Mouse (Mus musculus) forebrain, embryonic 10.5 days (tissue): Measurements from ENCODE around the gene Ankmy1. TPM values are rescaled to one million over a fixed set of nuclear protein-coding genes. Genes with fewer than 3 reads are reported as not detected.

Experiments
- DNase-seq: peaks from one replicate; pipeline ENCODE4 v3.0.0-alpha.2; 2017; ENCODE audit warnings: low spot score; ENCODE audit errors: extremely low spot score
- H3K27ac ChIP-seq: fragments of 300-500 bp; sonication (generic); 2 replicates; pipeline ENCODE4 v1.5.1; 2016; ENCODE audit warnings: mild to moderate bottlenecking
- H3K27me3 ChIP-seq: fragments of 300-500 bp; sonication (generic); 2 replicates; pipeline ENCODE4 v1.6.1; 2016; ENCODE audit warnings: mild to moderate bottlenecking; ENCODE audit not compliant: poor library complexity, severe bottlenecking
- H3K36me3 ChIP-seq: fragments of 300-500 bp; sonication (generic); replicated peaks from 2 replicates; pipeline ENCODE4 v1.6.1; 2016; ENCODE audit warnings: mild to moderate bottlenecking, moderate library complexity
- H3K4me1 ChIP-seq: fragments of 300-500 bp; sonication (generic); 2 replicates; pipeline ENCODE4 v1.6.1; 2016
- H3K4me3 ChIP-seq: fragments of 300-500 bp; sonication (generic); 2 replicates; pipeline ENCODE4 v1.5.1; 2016; ENCODE audit warnings: mild to moderate bottlenecking, moderate library complexity
- H3K9me3 ChIP-seq: fragments of 300-500 bp; sonication (generic); 2 replicates; pipeline ENCODE4 v1.6.1; 2016; ENCODE audit warnings: mild to moderate bottlenecking, moderate library complexity
- WGBS: fragments of 180-500 bp; shearing (Covaris S2); methylation state at CpG from one replicate; pipeline ENCODE4 v1.1.7; 2016; 5-methylcytosine and 5-hydroxymethylcytosine counted together
- microRNA counts: library from miRNA; unstranded; fragments of <30 nt; microRNA quantifications from one replicate; lab custom pipeline; 2017
- microRNA-seq: library from miRNA; unstranded; fragments of <30 nt; microRNA quantifications from one replicate; pipeline ENCODE4, GENCODE M21; 2017
- polyA plus RNA-seq: library from polyadenylated mRNA; unstranded; fragments of >200 nt; fragmentation: Nextera tagmentation; extraction: Ambion mirVana; gene quantifications from 2 replicates; pipeline ENCODE4 v1.2.1, GENCODE M21; 2016

Gene Ankmy1
- polyA plus RNA-seq, 1 experiment from 2014 or later = 0.90 TPM

DNA sequence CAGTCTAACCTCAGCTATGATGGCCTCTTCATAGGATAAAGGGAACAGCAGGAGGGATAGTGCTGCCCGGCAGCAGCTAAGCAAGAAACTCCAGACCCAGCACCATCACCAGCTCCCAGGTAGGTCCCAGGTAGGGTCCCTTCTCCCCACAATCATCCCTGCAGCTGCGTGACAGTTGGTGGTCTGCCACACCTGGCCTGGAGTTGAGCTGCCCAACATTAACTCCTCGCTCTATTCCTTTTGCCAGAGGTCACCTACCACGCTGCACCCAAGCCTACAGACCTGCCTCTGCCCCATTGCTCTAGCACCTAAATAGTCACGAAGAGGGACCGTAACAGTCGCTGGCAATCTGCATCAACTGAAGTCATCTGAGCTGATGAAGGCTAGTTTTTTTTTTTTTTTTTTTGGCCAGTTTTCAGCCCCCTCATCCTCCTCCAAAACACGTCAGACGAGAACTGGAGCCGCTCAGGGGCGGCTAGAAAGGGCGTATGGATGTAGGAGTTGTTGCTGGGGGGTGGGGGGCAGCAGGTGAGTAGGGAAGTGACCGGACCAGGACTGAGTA lies 72.0 kb downstream of the Ankmy1 start:
- H3K9me3 ChIP-seq = no peaks in the 10 kb centered on the region
- 6% methylated on average over 13 of the region's 13 CpGs for WGBS
- H3K27me3 ChIP-seq = peaks cover 33% of the 10 kb centered on the region
- peaks cover 49% of the 10 kb centered on the region for H3K4me1 ChIP-seq
- peaks cover 22% of the 10 kb centered on the region for H3K36me3 ChIP-seq
- DNase-seq = no peak
- H3K27ac ChIP-seq = peak overlapping the region; percentile 99
- H3K4me3 ChIP-seq = peak overlapping the region; percentile 95

DNA sequence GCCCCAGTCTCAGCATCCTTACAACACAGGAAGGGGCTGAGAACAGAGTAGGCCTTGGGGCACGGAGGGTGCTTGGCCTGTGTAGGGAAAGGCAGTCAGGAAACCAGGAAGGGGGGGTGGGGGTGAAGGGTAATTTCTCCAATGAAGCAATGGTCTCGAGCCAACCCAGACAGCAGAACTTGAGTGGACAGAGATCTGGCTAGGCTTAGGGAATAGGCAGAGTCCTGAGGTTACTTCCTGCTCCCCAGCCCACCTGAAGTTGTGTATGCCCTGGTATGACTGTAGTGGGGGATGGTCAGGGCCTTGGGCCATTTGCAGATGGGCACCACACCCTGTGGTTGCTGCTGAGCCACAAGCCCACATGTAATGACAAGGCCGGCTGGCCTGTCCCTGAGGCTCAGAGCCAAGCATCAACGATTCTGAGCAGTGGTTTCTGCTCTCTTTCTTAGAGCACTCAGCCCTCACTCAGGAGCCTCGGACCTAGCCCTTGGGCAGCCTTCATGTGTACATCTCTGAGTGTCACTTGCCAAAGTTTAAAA lies 86.9 kb downstream of the Ankmy1 start:
- H3K4me3 ChIP-seq = no peak overlapping the region
- no peaks in the 10 kb centered on the region for H3K27me3 ChIP-seq
- 0 out of 2 replicates have a peak, but pooled peaks cover 6% of the 10 kb centered on the region for H3K4me1 ChIP-seq
- no peak overlapping the region; the same call in 1 of the 2 replicates for H3K27ac ChIP-seq
- WGBS = 80% methylated on average over 5 of the region's 5 CpGs
- no peaks in the 10 kb centered on the region for H3K36me3 ChIP-seq
- no peaks in the 10 kb centered on the region for H3K9me3 ChIP-seq
- DNase-seq = no peak

DNA sequence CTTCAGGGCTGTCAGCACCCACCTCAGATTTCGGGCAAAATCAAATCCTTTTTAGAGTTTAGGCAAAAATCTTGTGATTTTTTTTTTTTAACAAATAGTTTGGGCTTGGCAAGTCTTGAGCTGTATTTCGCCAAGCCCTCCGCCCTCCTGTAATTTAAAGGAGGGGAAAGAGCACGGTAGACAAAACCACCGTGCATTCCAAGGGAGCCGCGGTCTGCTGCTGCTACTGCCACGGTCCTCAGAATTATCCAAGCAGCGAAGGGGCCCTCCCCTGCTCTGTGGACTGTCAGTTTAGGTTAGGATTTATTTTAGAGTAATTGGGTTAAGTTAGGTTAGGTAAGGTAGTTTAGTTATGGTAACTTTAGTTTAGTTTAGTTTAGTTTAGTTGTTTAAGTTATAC lies 87.6 kb downstream of the Ankmy1 start:
- Histone ChIP-seq H3K4me1 (0 out of 2 replicates have a peak, but pooled peaks cover 6% of the 10 kb centered on the region), H3K4me3 (no peak overlapping the region)
- 78% methylated on average over 9 of the region's 9 CpGs for WGBS

DNA sequence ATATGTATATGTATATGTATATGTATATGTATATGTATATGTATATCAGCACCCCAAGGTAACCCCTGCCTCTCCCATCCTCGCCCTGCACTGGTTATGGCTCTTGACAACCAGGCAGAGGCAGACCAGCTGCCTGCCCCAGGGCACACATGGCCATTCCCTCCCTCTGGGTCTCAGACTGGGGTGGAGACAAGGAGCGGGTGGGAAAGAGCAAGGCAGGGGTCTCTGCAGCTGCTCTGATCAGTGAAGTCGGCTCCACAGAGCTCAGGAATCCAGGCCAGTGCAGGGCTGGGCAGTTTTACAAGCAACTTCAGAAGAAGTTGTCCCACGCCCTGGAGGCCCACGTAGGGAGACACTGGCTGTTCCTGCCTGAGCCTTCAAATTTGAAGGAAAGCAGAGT lies 88.4 kb downstream of the Ankmy1 start:
- Histone ChIP-seq H3K27ac (no peak overlapping the region), H3K27me3 (no peaks in the 10 kb centered on the region), H3K9me3 (peaks cover 5% of the 10 kb centered on the region; the same call in 1 of the 2 replicates), H3K4me3 (no peak overlapping the region), H3K36me3 (no peaks in the 10 kb centered on the region), H3K4me1 (0 out of 2 replicates have a peak, but pooled peaks cover 6% of the 10 kb centered on the region)
- no peak for DNase-seq
- WGBS = 77% methylated on average over 5 of the region's 5 CpGs

More for the DNA sequence above, 87.6 kb downstream of the Ankmy1 start:
- H3K27ac ChIP-seq = no peak overlapping the region
- no peaks in the 10 kb centered on the region for H3K27me3 ChIP-seq
- H3K36me3 ChIP-seq = no peaks in the 10 kb centered on the region
- no peak for DNase-seq
- H3K9me3 ChIP-seq = no peaks in the 10 kb centered on the region

MicroRNA genes within 50 kb of the gene (microRNA counts, 519-probe panel; counts per million panel counts)
- 6,015 counts per million, percentile 92 among the panel's probes with 10 or more counts for microRNA mmu-miR-149 (lab: Ali Mortazavi, UCI)

Small RNAs within 50 kb of the gene (microRNA-seq; reads per million reads assigned to microRNA genes)
- gene Mir149 = 10,402 reads per million, percentile 94 among the genes with 10 or more reads in this experiment

Other genes with a start within 250 kb of the Ankmy1 start
- 95.2 and 99.2 TPM in 2 replicates for gene Gpc1, start 71.3 kb downstream of the Ankmy1 start, polyA plus RNA-seq
- gene Dusp28, start 4.1 kb upstream of the Ankmy1 start, polyA plus RNA-seq = 14.3 and 14.8 TPM in 2 replicates
- gene Rnpepl1, start 7.9 kb upstream of the Ankmy1 start, polyA plus RNA-seq = 21.2 and 22.7 TPM in 2 replicates
- gene Capn10, start 31.5 kb upstream of the Ankmy1 start, polyA plus RNA-seq = 37.3 and 42.7 TPM in 2 replicates
- gene Gpr35, start 48.0 kb upstream of the Ankmy1 start, polyA plus RNA-seq = 0.05 and 0.14 TPM in 2 replicates
- not detected in 2 replicates for gene Aqp12, start 103.4 kb upstream of the Ankmy1 start, polyA plus RNA-seq
- gene Kif1a, start 199.0 kb upstream of the Ankmy1 start, polyA plus RNA-seq = 41.4 and 41.5 TPM in 2 replicates
- not detected in 2 replicates for gene Agxt, start 232.3 kb upstream of the Ankmy1 start, polyA plus RNA-seq